Mouse (Mus musculus) heart, postnatal 10 days (tissue): ENCODE data around the gene Pde4d. TPM values are rescaled to one million over a fixed set of nuclear protein-coding genes. Genes with fewer than 3 reads are reported as not detected.

ENCODE experiments used
- DNase-seq, 2 experiments: peaks; one replicate each; pipeline ENCODE4 v3.0.0; 2021
- intact Hi-C: fragments of 180-260 bp; cut with DNase I; formaldehyde crosslinking; loops from one replicate; pipeline ENCODE4 v1.15.1; 2025
- total RNA-seq, 2 experiments: library from RNA; stranded (reverse); gene quantifications; 2 replicates each; pipeline ENCODE4 v1.2.3; 2021

Pde4d gene
- total RNA-seq, 2 experiments from 2014 or later = 42.0 to 50.9 TPM

DNA sequence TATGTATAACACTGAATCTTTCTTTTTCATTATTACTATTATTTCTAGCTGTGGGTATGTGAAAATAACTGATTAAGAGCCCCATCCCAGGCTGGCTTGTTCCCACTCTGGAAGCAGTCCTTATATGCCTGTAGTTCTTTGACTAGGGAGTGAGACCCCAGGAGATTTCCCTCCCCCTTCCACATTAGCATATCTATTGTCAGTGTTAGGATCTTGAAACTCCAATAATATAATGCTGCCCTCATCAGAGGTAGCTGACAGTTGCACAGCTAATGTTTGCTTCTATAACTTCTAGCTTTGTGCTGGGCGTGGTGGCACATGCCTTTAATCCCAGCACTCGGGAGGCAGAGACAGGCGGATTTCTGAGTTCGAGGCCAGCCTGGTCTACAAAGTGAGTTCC lies 1178.9 kb downstream of the Pde4d start:
- DNase-seq = no peak
- intact Hi-C loops = no loop called here

DNA sequence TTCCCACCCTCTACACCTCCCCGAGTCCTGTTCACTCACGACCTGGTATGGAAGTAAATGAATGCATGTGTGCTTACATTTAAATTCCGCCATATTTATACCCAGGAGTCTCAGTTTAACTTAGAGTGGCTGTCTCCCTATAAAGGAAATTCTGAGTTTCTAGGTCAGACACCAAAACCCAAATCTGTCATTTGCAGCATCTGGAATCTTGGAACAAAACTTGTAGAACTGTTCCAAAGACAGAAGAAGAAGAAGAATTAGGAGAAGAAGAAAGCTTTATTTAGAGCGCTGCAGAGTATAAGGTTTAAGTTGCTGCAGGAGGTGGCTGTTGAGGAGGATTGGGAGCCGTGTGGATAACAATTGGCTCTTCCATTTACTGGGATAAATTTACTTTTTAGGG lies 1179.5 kb downstream of the Pde4d start:
- intact Hi-C loops = no loop called here
- no peak for DNase-seq

DNA sequence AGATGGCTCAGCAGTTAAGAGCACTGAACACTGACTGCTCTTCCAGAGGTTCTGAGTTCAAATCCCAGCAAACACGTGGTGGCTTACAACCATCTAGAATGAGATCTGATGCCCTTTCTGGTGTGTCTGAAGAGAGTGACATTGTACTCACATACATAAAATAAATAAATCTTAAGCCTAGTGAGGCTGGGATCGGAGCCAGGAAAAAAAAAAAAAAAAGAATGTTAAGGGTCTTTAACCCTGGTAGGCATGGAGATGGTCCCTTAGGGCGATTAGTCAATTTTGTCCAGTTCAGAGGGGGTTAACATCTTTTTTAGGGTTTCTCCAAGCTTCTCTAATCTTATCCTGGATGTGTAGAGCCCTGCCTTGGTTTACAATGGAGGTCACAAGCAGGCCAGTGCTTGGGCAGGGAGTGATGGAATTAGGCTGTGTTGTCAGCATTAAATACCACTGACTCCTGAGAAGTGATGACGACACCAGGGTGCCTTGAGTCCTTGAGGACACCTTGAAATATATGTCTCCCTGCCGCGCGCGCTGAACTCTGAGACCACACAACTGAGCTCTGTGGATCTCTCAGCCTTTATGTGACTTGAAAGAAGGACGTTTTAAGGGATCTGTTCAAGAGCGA lies 1181.8 kb downstream of the Pde4d start:
- intact Hi-C loops = loop anchor here (2.0 kb wide), 1 partner anchor 53 kb away; no protein-coding TSS in a partner anchor

DNA sequence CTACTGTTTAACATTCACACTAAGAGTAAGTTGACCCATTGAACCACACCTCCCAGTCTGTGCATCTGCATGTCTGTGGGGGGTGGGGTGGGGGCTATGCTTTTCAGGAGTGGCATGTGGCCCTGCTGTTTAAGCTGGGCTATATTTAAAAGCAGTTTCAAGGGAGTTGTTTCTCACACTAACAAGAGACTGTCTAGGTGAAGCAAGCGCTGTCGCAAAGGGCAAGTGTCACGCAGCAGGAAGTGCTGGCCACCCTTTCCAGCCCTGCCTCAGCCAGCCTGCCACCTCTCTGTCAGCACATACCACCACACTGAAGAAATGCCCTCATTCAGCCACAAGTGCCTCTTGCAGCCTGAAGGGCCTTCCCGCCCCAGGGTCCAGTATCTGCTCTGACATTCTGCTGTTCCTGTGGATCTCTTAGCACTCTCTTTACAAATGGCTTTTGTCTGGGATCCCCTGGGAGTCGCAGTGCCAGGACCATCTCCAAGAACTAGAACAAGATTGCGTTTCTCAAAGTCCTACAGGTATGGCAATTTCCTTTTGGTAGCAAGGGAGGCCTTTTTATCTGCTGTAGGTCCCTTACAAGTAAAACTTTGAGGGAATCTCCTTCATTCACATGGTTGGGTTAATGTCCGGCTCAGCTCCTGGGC lies 1182.8 kb downstream of the Pde4d start:
- intact Hi-C loops = loop anchor here (2.0 kb wide), 1 partner anchor 52 kb away; no protein-coding TSS in a partner anchor
- DNase-seq = peak; percentile 52 to 56

More for the DNA sequence above, 1181.8 kb downstream of the Pde4d start:
- no peak for DNase-seq

DNA sequence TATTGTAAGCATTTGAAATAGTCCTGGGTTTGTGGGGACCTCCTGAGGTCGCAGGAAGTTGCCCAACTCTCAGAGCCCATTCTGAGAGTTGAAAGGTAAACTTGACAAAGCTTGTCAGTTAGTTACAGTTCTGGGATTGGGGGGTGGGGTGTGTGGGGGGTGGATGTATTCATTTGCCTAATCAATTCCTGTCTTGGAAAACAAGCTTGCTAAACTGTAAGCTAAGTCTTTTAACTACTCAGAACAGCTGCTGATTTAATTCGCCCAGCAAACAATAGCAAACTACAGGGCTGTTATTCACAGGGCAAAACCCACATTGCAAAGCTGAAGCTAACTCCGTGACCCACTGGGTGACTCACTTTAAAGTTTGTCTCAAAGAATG lies 1183.3 kb downstream of the Pde4d start:
- intact Hi-C loops = loop anchor here (2.0 kb wide), 1 partner anchor 52 kb away; no protein-coding TSS in a partner anchor
- DNase-seq = no peak

DNA sequence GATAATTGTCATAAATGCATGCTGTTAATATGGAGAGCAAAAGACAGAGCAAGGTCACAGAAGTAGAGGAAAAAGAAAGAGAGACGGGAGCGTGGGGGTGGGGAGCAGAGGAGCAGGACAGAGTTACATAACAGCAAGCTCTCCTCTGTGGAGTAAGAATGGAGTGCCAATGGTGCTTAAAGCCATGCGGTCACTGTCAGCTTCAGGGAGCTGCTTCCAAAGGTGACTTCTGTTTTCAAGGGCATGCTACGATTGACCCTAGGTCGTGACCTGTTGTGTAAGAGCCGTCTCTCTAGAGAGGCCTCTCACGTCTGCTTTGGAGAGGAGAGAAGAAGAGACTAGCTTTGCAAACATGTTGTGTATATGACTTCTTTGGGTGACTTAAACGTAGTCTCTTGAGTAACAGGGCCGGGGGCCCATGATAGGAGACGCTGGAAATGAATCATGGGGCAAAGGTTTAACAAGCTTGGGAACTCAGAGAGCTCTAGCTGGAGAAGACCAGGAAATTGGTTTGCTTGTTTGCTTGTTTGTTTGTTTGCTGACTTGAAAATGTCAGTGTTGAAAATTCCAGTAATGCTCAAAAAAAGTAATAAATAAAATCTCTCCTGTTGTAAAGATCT lies 1186.3 kb downstream of the Pde4d start:
- intact Hi-C loops = no loop called here
- no peak for DNase-seq

DNA sequence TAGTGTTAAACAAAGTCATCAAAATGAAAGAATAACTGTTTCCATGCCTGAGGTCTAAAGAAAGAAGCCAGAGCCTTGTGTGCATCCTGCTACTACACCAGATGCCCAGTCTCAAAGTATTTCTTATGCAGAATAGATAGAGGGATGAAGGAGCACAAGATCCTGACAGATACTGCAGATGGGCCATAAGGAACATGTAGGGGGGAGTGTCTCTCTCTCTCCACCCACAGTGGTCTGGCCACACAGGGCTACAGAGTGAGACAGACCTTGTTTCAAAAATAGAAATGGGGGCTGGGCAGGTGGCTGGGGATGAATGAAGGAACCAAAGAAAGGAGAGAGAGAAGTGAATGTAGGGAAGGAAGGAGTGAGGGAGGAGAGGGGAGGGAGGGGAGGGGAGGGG lies 1188.5 kb downstream of the Pde4d start:
- no peak for DNase-seq

DNA sequence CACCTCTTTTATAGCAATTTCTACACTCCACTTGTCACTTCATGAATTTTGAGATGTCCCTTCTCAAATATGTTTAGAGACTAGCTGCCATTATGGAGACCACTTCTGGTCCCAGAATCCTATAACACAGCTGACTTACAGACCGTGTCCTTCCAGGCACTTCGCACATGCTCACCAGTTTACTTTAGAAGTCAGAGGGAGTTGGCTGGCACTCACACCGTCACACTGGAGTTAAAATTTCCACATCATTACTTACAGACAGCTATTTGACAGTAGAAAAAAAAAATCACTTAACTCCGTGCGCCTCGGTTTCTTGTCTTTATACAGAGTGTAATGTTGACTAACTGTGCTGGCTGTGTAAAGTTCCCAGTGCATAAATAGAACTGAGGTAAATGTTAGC lies 1189.5 kb downstream of the Pde4d start:
- no peak for DNase-seq
- intact Hi-C loops = no loop called here

More for the DNA sequence above, 1188.5 kb downstream of the Pde4d start:
- intact Hi-C loops = no loop called here

DNA sequence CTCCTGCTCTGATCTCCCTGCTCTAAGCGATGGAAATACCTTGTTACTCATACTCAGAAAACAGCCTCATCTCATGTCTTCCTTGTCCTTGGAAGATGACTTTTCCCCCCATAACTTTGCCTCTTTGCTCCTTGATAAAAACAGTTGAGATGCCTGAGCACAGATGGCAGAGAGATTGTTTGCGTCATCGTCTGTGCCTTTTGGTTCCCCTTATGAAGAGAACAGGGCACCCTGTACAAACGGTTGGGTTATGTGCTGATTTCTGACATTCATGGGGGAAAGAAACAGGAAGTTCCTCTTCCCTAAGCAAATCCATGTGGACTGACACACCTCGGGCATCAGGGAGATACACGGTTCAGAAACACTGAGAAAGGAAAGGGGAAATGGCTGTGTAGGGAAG lies 1191.8 kb downstream of the Pde4d start:
- intact Hi-C loops = no loop called here
- DNase-seq = no peak

DNA sequence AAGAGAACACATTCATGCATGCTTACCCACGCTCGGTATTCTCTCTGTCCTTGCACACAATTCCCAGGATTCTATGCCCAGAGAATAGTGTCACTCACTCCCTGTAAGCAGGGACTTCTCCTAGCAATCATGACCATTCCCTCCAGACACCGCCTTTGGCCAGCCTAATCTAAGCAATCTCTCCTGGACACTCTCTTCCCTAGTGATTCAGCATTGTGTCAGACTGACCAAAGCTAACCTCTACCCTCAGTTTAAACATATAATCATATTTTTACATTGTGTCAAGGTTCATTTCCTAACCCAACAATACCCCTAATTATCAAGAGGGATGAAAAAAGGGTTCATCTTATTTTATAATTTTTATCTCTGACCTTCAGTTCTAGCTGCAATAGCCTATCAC lies 1193.7 kb downstream of the Pde4d start:
- intact Hi-C loops = no loop called here
- DNase-seq = no peak

DNA sequence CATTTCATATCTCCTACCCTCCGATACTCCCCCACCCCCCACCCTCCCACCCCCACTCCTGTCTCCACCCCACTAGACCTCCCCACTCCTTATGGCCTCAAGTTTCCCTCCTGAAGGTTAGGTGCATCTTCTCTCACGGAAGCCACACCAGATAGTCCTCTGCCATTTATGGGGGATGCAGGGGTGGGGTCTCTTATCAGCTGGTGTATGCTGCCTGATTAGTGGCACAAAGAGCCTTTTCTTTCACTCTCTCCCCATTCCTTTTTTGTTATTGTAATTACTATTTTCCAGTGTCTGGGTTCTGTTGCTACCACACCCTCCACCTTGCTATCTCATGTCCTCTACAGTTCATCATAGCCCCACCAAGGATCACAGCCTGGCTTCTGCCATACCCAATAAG lies 1194.3 kb downstream of the Pde4d start:
- no peak for DNase-seq
- intact Hi-C loops = no loop called here

DNA sequence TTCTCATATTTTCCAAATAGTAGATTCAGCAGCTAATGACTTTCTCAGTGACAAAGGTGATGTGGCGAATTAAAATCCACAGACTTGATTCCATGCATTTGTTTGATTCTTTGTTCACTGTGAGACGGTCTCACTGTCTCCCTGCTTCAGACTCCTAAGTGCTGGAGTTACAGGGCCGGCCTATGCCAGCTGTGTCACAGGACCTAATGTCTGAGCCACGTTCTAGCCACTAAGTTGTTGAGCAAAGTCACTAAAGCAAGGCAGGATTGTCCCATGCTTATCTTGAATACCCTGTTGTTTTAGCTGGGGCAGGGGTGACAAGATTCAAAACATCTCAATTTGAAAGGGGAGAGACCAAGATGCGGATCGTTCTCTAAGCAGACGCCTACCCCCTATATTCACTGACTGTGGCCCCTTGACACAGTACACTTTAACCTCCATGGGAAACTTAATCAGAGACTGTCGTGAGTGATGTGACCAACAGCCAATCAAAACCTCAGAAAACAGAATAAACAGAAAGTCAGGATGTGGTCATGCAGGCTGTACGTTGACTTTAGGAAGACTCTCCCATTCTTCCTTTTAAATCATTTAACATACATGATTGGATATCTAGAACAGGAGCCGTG lies 1195.6 kb downstream of the Pde4d start:
- intact Hi-C loops = no loop called here
- no peak for DNase-seq

DNA sequence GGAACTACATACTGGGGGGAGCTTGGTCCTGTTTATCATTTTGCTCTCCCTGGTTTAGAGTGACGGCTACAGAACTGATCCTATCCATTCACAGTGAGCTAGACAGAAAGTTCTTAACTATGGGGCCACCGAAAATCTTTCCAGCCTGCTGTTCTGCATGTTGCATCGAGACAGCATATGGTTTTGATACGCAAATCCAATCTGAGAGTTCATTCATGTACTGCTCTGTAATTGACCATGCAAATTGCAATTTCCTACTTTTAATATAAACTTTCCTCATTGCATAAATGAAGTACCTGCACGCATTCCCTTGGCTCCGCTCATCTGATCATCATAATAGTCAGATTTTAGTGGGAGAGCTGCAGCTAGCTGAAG lies 1196.1 kb downstream of the Pde4d start:
- intact Hi-C loops = no loop called here
- DNase-seq = no peak

DNA sequence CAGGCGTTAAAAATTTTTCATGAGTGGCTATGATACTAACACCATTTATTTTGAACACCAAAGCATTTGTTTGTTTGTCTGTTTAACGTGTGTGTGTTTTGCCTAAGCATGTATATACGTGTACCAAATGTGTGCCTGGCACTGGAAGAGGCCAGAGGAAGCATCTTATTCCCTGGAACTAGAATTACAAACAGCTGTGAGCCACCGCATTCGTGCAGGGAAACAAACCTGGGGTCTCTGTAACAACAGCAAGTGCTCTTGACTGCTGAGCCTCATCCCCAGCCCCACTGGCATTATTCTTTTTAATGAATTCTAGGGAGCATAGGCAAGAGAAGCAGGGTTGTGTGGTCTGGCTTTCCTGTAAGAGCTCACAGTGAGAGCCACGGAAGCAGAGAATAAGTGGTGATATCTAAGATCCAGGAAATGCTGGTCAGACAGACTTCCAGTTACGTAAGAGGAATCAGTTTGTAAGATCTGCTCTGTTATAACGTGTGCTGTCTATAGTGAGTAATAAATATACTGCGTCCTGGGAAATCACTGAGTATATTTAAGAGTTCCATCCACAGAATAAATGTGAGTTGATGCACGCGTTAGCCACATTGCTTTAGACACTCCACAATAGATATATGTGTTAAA lies 1197.0 kb downstream of the Pde4d start:
- intact Hi-C loops = no loop called here
- no peak for DNase-seq

DNA sequence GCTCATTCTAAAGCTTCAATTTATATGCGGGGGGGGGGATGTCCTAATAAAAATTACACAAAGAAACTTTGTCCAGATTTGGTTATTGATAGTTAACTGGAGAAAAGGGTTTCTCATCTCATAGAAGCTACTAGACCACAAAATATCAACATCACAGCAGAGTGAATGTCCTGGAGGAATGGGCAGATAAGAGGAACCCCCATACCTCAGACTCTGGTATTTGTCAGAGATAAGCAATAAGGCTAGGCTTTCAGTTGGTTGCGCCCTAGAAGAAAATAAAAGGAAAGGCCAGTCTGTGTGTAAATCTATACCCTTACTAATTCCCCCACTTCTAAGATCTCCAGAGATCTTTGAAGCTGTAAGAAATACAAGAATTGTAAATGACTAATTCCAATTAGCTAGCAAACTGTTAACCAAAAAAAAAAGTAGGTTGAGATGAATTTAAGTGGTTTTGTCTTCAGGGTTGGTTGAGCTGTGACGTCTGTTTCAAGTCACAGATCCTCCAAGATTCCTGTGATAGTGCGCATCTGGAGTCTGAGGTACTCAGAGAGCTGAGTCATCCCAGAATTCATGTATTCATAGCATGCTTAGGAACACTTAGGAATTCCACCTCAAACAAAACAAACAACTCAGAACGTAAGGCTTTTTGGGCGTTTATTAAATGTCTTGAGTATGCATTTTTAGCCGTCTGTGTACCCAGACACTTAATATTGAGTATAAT lies 1197.9 kb downstream of the Pde4d start:
- DNase-seq = no peak
- intact Hi-C loops = no loop called here

DNA sequence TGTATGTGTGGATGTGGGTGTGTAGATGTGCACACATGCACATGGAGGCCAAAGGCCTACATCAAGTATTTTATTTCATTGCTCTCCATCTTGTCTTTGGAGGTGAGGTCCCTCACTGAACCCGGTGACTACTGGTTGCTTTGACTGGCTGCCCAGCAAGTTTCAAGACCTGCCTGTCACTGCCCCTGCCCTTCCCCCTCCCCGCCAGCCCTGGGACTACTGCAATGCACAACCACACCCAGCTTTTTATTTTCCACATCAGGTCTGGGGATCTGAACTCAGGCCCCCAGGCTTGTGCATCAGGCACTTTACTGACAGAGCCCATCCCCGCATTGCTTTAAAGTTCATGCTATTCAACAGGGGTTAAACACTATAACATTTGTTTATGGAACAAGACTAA lies 1198.6 kb downstream of the Pde4d start:
- intact Hi-C loops = no loop called here
- no peak for DNase-seq

DNA sequence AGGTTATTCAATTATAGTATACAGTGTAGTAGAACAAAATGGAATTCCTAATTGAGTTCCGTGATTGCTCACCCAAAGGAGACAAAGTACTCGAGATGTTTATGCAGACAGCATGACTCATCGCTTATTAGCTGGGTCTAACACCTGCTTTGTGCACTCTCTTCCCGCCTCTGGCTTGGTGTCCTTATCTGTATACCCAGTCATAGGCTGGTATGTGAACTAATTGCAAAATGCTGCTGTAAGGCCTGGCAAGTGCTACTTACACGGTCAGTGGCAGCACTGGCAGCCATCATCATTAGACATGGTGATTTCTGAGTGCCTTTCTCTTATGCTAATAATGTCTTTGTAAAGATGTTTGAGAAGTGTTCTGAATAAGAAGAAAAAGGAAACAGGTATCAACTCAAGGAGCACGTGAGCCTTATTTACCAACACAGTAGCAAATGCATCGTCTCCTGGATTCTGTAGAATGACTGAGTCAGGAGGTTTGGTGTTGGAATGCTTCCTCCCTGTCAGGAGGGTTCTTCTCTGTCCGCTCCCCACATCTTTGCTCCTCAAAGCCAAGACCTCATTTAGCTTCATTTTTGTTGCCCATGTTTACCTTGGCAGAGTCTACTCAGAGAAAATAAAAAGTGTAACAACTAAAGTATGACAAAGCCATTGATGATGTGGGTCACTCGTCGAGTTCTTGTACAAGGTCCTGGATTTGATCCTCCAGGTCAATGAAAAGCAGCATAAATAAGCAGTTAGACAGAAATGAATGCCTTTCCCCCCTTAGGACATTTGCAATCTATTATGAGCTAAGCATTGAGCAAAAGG lies 1202.2 kb downstream of the Pde4d start:
- intact Hi-C loops = no loop called here
- no peak for DNase-seq

DNA sequence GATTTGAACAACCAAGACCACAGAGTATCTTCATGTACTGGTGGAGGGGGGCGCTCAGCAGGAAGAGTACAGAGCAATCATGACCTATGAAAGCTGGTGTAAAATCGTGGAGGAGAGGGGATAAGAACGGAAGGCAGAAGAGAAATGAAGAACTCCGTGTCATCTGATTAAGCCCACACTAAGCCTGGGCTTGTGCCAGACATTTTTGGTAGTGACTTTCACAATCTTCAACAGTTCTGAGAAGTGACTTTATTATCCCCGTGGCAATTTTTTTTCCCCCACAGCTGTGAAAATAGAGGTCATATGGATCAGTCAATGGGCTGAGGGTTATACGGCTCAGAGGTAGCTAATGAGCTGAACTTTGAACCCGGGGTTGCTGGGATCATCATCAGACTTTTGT lies 1202.9 kb downstream of the Pde4d start:
- intact Hi-C loops = no loop called here
- DNase-seq = no peak

DNA sequence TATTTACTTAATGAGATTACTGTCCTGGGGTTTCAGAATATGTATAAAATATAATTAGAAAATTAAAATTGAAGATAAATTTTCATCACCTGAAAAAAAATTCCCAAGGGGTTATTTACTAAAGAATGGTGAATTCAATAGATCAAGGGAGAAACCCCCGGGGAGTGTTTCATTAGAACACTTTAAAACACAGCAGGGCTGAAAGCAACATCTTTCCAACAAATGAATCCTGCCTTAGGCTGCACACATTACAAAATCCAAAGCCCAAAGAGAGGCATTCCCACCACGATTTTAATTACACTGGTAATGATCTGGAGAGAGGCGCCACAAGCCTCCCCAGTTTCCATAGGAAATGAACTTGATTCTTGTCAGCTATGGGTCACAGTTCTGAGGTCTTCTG lies 1205.6 kb downstream of the Pde4d start:
- no peak for DNase-seq
- intact Hi-C loops = no loop called here

DNA sequence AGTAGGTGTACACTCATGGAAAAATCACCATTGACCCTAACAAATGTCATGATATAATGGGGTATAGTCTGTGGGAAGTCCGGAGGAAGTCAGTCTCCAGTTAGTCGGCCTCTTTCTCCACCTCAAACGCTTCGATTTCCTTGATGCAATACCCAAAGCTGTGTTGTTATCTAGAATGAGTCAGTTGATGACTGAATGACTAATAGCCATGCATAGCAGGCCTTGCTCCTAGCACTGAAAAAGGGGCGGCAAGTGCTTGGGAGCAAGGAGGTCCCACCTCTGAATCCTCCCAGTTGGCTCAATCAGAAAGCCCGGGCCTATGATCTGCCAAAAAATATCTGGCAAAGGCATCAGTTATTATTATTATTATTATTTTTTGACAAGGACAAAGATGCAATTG lies 1209.4 kb downstream of the Pde4d start:
- no peak for DNase-seq
- intact Hi-C loops = no loop called here
